Mouse (Mus musculus) kidney, adult 18-20 months (tissue): ENCODE measurements around the gene Crlf1.
A peak's percentile ranks its signal among the peaks of the same experiment; 100 is the strongest.
"Not testable (repeated sequence)": the region's sequence is repeated elsewhere in the genome, so short reads cannot be mapped to it uniquely, and the experiment has no call there.

Experiments used
- DNase-seq: peaks from one replicate; pipeline ENCODE4 v3.0.0; 2021

The Crlf1 gene

GRCm38 (mm10) chr8:70500386-70501301, 7.7 kb downstream of the Crlf1 start:
- peak; percentile 39 for DNase-seq

GRCm38 (mm10) chr8:70501820-70502529, 9.0 kb downstream of the Crlf1 start:
- no peak for DNase-seq

- no peak for DNase-seq
These were observed 9.6 kb downstream of the Crlf1 start for GRCm38 (mm10) chr8:70502540-70502939.

GRCm38 (mm10) chr8:70503062-70503750, 10.2 kb downstream of the Crlf1 start:
- DNase-seq: peak; percentile 78

- DNase-seq: peak; percentile 54
These were observed 11.3 kb downstream of the Crlf1 start for GRCm38 (mm10) chr8:70504291-70504716.

- DNase-seq: peak; percentile 76
These were observed 11.9 kb downstream of the Crlf1 start for GRCm38 (mm10) chr8:70504851-70505250.

- DNase-seq: no peak
These were observed 12.9 kb downstream of the Crlf1 start for GRCm38 (mm10) chr8:70505698-70506327.

GRCm38 (mm10) chr8:70506328-70507026, 13.5 kb downstream of the Crlf1 start, which contains the start of gene Rex1bd:
Rex1bd (minus strand) TSS chr8:70506752.
- DNase-seq: peak; percentile 98

GRCm38 (mm10) chr8:70507027-70507393, 14.1 kb downstream of the Crlf1 start:
- no peak for DNase-seq

GRCm38 (mm10) chr8:70509281-70509952, 16.5 kb downstream of the Crlf1 start:
- DNase-seq: no peak

- peak; percentile 97 for DNase-seq
These were observed 17.4 kb downstream of the Crlf1 start, which contains the start of gene Uba52 for GRCm38 (mm10) chr8:70510228-70510915. Uba52 (minus strand) TSS chr8:70510801.

- not testable (repeated sequence) for DNase-seq
These were observed 18.2 kb downstream of the Crlf1 start for GRCm38 (mm10) chr8:70511174-70511573.

GRCm38 (mm10) chr8:70511770-70512169, 18.8 kb downstream of the Crlf1 start:
- DNase-seq: no peak

GRCm38 (mm10) chr8:70512253-70512903, 19.4 kb downstream of the Crlf1 start:
- no peak for DNase-seq

GRCm38 (mm10) chr8:70513441-70513840, 20.5 kb downstream of the Crlf1 start:
- DNase-seq: no peak

- no peak for DNase-seq
These were observed 25.1 kb downstream of the Crlf1 start for GRCm38 (mm10) chr8:70517940-70518643.

- DNase-seq: no peak
These were observed 26.1 kb downstream of the Crlf1 start for GRCm38 (mm10) chr8:70519043-70519442.

GRCm38 (mm10) chr8:70519606-70520005, 26.6 kb downstream of the Crlf1 start:
- no peak for DNase-seq

- peak; percentile 95 for DNase-seq
These were observed 29.8 kb downstream of the Crlf1 start for GRCm38 (mm10) chr8:70522592-70523403.
